Mouse (Mus musculus): ENCODE data around the gene Clasp2. TPM values are rescaled to one million over a fixed set of nuclear protein-coding genes. Genes with fewer than 3 reads are reported as not detected.

The Clasp2 gene
- polyA plus RNA-seq, 1 experiment, result 12.0 TPM

- peak; percentile 50 for DNase-seq (ENCODE audit: low spot score)
Observed at GRCm38 (mm10) chr9:113931375-113932099, 190.3 kb downstream of the Clasp2 start.

GRCm38 (mm10) chr9:113932100-113932470, 190.8 kb downstream of the Clasp2 start:
- DNase-seq (ENCODE audit: low spot score), result no peak

- DNase-seq (ENCODE audit: low spot score), result no peak
Observed at GRCm38 (mm10) chr9:113932501-113932900, 191.2 kb downstream of the Clasp2 start.

- DNase-seq (ENCODE audit: low spot score), result no peak
Observed at GRCm38 (mm10) chr9:113935638-113936037, 194.4 kb downstream of the Clasp2 start.

- DNase-seq (ENCODE audit: low spot score), result no peak
Observed at GRCm38 (mm10) chr9:113939063-113939850, 198.0 kb downstream of the Clasp2 start.

- no peak for DNase-seq (ENCODE audit: low spot score)
Observed at GRCm38 (mm10) chr9:113941103-113941805, 200.0 kb downstream of the Clasp2 start.

- DNase-seq (ENCODE audit: low spot score), result no peak
Observed at GRCm38 (mm10) chr9:113943372-113943771, 202.1 kb downstream of the Clasp2 start.

- DNase-seq (ENCODE audit: low spot score), result no peak
Observed at GRCm38 (mm10) chr9:113947216-113947615, 205.9 kb downstream of the Clasp2 start.

GRCm38 (mm10) chr9:113957777-113958176, 216.5 kb downstream of the Clasp2 start:
- DNase-seq (ENCODE audit: low spot score), result no peak

GRCm38 (mm10) chr9:113963718-113964117, 222.4 kb downstream of the Clasp2 start:
- no peak for DNase-seq (ENCODE audit: low spot score)

- no peak for DNase-seq (ENCODE audit: low spot score)
Observed at GRCm38 (mm10) chr9:113964415-113964814, 223.1 kb downstream of the Clasp2 start.

GRCm38 (mm10) chr9:113966838-113967237, 225.6 kb downstream of the Clasp2 start:
- DNase-seq (ENCODE audit: low spot score), result no peak

- DNase-seq (ENCODE audit: low spot score), result no peak
Observed at GRCm38 (mm10) chr9:113968967-113969366, 227.7 kb downstream of the Clasp2 start.

Other genes with a start within 250 kb of the Clasp2 start
- 79.6 and 83.8 TPM in 2 replicates for gene Pdcd6ip, start 33.2 kb upstream of the Clasp2 start, polyA plus RNA-seq (2012; rRNA removed)
- 92.3 and 107 TPM in 2 replicates for gene Ubp1, start 189.5 kb downstream of the Clasp2 start, polyA plus RNA-seq (2012; rRNA removed)